Mouse (Mus musculus) CH12.LX (cell line): ENCODE results near the gene Ppp6r1. TPM values are rescaled to one million over a fixed set of nuclear protein-coding genes. Genes with fewer than 3 reads are reported as not detected.

Source experiments
- DNase-seq: peaks from one replicate; pipeline ENCODE4 v3.0.0-alpha.2; 2013; ENCODE audit errors: extremely low read depth
- H3K27ac ChIP-seq: 2 replicates; pipeline ENCODE4 v1.5.1; 2012; ENCODE audit warnings: low read depth, mild to moderate bottlenecking, control low read depth, moderate library complexity; ENCODE audit not compliant: insufficient read depth
- H3K27me3 ChIP-seq: replicated peaks from 2 replicates; pipeline ENCODE3; 2012; ENCODE audit warnings: inconsistent platforms
- H3K36me3 ChIP-seq, 2 experiments: replicated peaks in 1 of 2; 2 replicates each; pipeline versions ENCODE3 to v1.6.1; 2012; ENCODE audit warnings: inconsistent platforms in 1 of 2, low read length in 1 of 2, mild to moderate bottlenecking in 1 of 2, mixed read lengths in 1 of 2, moderate library complexity in 1 of 2; ENCODE audit not compliant: control insufficient read depth in 1 of 2, insufficient read depth in 1 of 2
- H3K4me1 ChIP-seq, 2 experiments: 2 replicates each; pipeline ENCODE4 v1.6.1; 2012; ENCODE audit warnings: inconsistent platforms in 1 of 2, moderate library complexity in 1 of 2; ENCODE audit not compliant: insufficient read depth in 2 of 2, control insufficient read depth in 1 of 2
- H3K4me2 ChIP-seq: 2 replicates; pipeline ENCODE4 v1.6.1; 2012; ENCODE audit warnings: low read depth, mild to moderate bottlenecking, control low read depth; ENCODE audit not compliant: poor library complexity, insufficient read depth, severe bottlenecking
- H3K4me3 ChIP-seq, 3 experiments: fragments of 150-350 bp in 1 of 3; sonication (generic) in 1 of 3; replicated peaks in 1 of 3; 2 replicates each; pipeline versions ENCODE3 to v1.5.1; 2011 to 2012; ENCODE audit warnings: low read depth in 2 of 3, low read length in 2 of 3, mild to moderate bottlenecking in 2 of 3, moderate library complexity in 2 of 3, control low read depth in 1 of 3, improper control_type of control experiment in 1 of 3, inconsistent platforms in 1 of 3, mixed read lengths in 1 of 3; ENCODE audit not compliant: poor library complexity in 1 of 3
- H3K79me2 ChIP-seq: replicated peaks from 2 replicates; pipeline ENCODE4 v1.6.1; 2012; ENCODE audit warnings: mild to moderate bottlenecking, moderate library complexity; ENCODE audit not compliant: control insufficient read depth, poor library complexity, insufficient read depth, severe bottlenecking; ENCODE audit errors: extremely low read depth
- H3K9ac ChIP-seq: 2 replicates; pipeline ENCODE4 v1.6.1; 2012; ENCODE audit warnings: low read depth, mild to moderate bottlenecking, control low read depth, moderate library complexity; ENCODE audit not compliant: insufficient read depth
- H3K9me3 ChIP-seq: replicated peaks from 2 replicates; pipeline ENCODE3; 2012; ENCODE audit warnings: low read length, inconsistent platforms, mixed read lengths
- CHD2 ChIP-seq: IDR thresholded peaks from 2 replicates; pipeline ENCODE4 v1.6.1; 2011; ENCODE audit warnings: low read length, improper control_type of control experiment
- CTCF ChIP-seq, 2 experiments: IDR thresholded peaks in 1 of 2; conservative IDR thresholded peaks in 1 of 2; 2 replicates each; pipeline ENCODE4 v1.5.1; 2011 to 2012; ENCODE audit warnings: low read depth in 2 of 2, low read length in 2 of 2, improper control_type of control experiment in 1 of 2, inconsistent platforms in 1 of 2, mild to moderate bottlenecking in 1 of 2, moderate library complexity in 1 of 2
- E2F4 ChIP-seq: IDR thresholded peaks from 2 replicates; pipeline ENCODE4 v1.6.1; 2011; ENCODE audit warnings: low read depth, low read length, improper control_type of control experiment; ENCODE audit not compliant: insufficient replicate concordance
- ELF1 ChIP-seq: IDR thresholded peaks from 2 replicates; pipeline ENCODE4 v1.6.1; 2014; ENCODE audit warnings: low read depth, mild to moderate bottlenecking, inconsistent platforms, low read length, improper control_type of control experiment
- GABPA ChIP-seq: IDR thresholded peaks from 2 replicates; pipeline ENCODE4 v1.6.1; 2012; ENCODE audit warnings: low read depth, low read length, improper control_type of control experiment, inconsistent platforms; ENCODE audit not compliant: insufficient replicate concordance
- MAZ ChIP-seq: IDR thresholded peaks from 2 replicates; pipeline ENCODE4 v1.6.1; 2012; ENCODE audit warnings: low read depth, mild to moderate bottlenecking, inconsistent platforms, low read length, improper control_type of control experiment, moderate library complexity
- MEF2A ChIP-seq: IDR thresholded peaks from 2 replicates; pipeline ENCODE4 v1.6.1; 2014; ENCODE audit warnings: low read depth, mild to moderate bottlenecking, inconsistent platforms, low read length, improper control_type of control experiment, borderline replicate concordance
- MYC ChIP-seq: IDR thresholded peaks from 2 replicates; pipeline ENCODE4 v1.6.1; 2011; ENCODE audit warnings: low read depth, mild to moderate bottlenecking, improper control_type of control experiment, low read length
- POLR2A ChIP-seq: IDR thresholded peaks from 2 replicates; pipeline ENCODE4 v1.6.1; 2011; ENCODE audit warnings: low read depth, mild to moderate bottlenecking, improper control_type of control experiment, low read length
- RAD21 ChIP-seq: IDR thresholded peaks from 2 replicates; pipeline ENCODE4 v1.6.1; 2011; ENCODE audit warnings: low read depth, mild to moderate bottlenecking, low read length, improper control_type of control experiment, moderate library complexity
- SMC3 ChIP-seq: IDR thresholded peaks from 2 replicates; pipeline ENCODE4 v1.6.1; 2011; ENCODE audit warnings: low read depth, low read length, improper control_type of control experiment
- UBTF ChIP-seq: IDR thresholded peaks from 2 replicates; pipeline ENCODE4 v1.6.1; 2012; ENCODE audit warnings: low read depth, mild to moderate bottlenecking, inconsistent platforms, low read length, improper control_type of control experiment, moderate library complexity
- ZC3H11A ChIP-seq: IDR thresholded peaks from 2 replicates; pipeline ENCODE4 v1.6.1; 2012; ENCODE audit warnings: low read depth, mild to moderate bottlenecking, inconsistent platforms, low read length, improper control_type of control experiment
- ZMIZ1 ChIP-seq: IDR thresholded peaks from 2 replicates; pipeline ENCODE4 v1.6.1; 2012; ENCODE audit warnings: low read depth, mild to moderate bottlenecking, inconsistent platforms, low read length, improper control_type of control experiment
- dilution Hi-C: fragments of 300-500 bp; cut with MboI; formaldehyde crosslinking; loops from 2 replicates; pipeline ENCODE4 v1.14.3; 2020; ENCODE audit warnings: low sequenced_read_pairs; ENCODE audit not compliant: extremely low pct_unique_long_range_greater_than_20kb, extremely low pct_ligation_motif_present
- in situ Hi-C: fragments of 300-500 bp; cut with MboI; formaldehyde crosslinking; loops from 3 replicates; pipeline ENCODE4 v1.14.3; 2019; ENCODE audit warnings: low sequenced_read_pairs, low pct_ligation_motif_present, low pct_unique_long_range_greater_than_20kb, mixed read lengths
- polyA plus RNA-seq: library from polyadenylated mRNA; unstranded; fragments of >175 nt; gene quantifications from 2 replicates; pipeline ENCODE4 v1.2.1, GENCODE M21; 2012; ENCODE audit warnings: low read depth; ENCODE audit not compliant: insufficient read length
- total RNA-seq, 2 experiments: library from RNA; depleted of rRNA; stranded (reverse); fragments of 300-350 nt in 1 of 2; fragments of >200 nt in 1 of 2; gene quantifications; 2 replicates each; pipeline ENCODE4 v1.2.3; 2012 to 2014

Ppp6r1 gene
- total and polyA plus RNA-seq, 3 experiments = 59.2 to 118 (median 85.6) TPM

- in situ Hi-C loops = loop anchor here (10.0 kb wide), 2 partner anchors 61 to 159 kb away; partner anchors contain the start of genes Il11, Tmem190 and Tmem238
- Histone ChIP-seq H3K4me2 (no peak overlapping the region), H3K36me3 (peaks cover 29 to 48% of the 10 kb centered on the region in 2 experiments), H3K4me3 (no peak overlapping the region), H3K9ac (no peak overlapping the region), H3K79me2 (no peaks in the 10 kb centered on the region), H3K27me3 (no peaks in the 10 kb centered on the region), H3K27ac (no peak overlapping the region), H3K9me3 (no peaks in the 10 kb centered on the region), H3K4me1 (peaks cover 0 to 3% of the 10 kb centered on the region in 2 experiments; a peak in 1 of 4 replicates)
- TF ChIP-seq MAZ (no peak), POLR2A (0 out of 2 replicates have a peak, but pooled peaks have one; percentile 8)
- dilution Hi-C loops = no loop called here
- no peak for DNase-seq
Observed at GRCm38 (mm10) chr7:4625928-4626327, 32.9 kb downstream of the Ppp6r1 start.

GRCm38 (mm10) chr7:4624343-4624742 lies 34.5 kb downstream of the Ppp6r1 start:
- in situ Hi-C loops = loop anchor here (10.0 kb wide), 2 partner anchors 60 to 160 kb away; partner anchors contain the start of genes Il11, Tmem190 and Tmem238
- Histone ChIP-seq H3K27me3 (no peaks in the 10 kb centered on the region), H3K9ac (no peak overlapping the region), H3K4me1 (peaks cover 0 to 3% of the 10 kb centered on the region in 2 experiments; a peak in 1 of 4 replicates), H3K79me2 (no peaks in the 10 kb centered on the region), H3K36me3 (peaks cover 16 to 33% of the 10 kb centered on the region in 2 experiments), H3K27ac (no peak overlapping the region), H3K4me3 (no peak overlapping the region), H3K4me2 (no peak overlapping the region), H3K9me3 (no peaks in the 10 kb centered on the region)
- peak; percentile 29 for DNase-seq
- dilution Hi-C loops = no loop called here
- TF ChIP-seq GABPA = no peak
- TF ChIP-seq CTCF (conservative IDR thresholded peaks at IDR 0.05 in 1 of 2, IDR thresholded peaks at IDR 0.05 in 1 of 2; ENCODE audit: low read depth in 2 of 2, low read length in 2 of 2) = peak in 1 of 2 experiments; percentile 54; a peak in 2 of 4 replicates
- peak; percentile 31; the same call in 1 of the 2 replicates for TF ChIP-seq RAD21
- TF ChIP-seq SMC3 = peak; percentile 39

GRCm38 (mm10) chr7:4623544-4624189 lies 35.2 kb downstream of the Ppp6r1 start:
- H3K27me3 ChIP-seq = no peaks in the 10 kb centered on the region
- H3K4me2 ChIP-seq = no peak overlapping the region
- H3K9me3 ChIP-seq = no peaks in the 10 kb centered on the region
- no peak overlapping the region for H3K27ac ChIP-seq
- H3K79me2 ChIP-seq = no peaks in the 10 kb centered on the region
- 0 out of 2 replicates have a peak, but pooled peaks have one; percentile 17 for TF ChIP-seq ELF1
- TF ChIP-seq SMC3 = peak; percentile 66
- TF ChIP-seq RAD21 = peak; percentile 62
- no peak for TF ChIP-seq MEF2A
- no peak for TF ChIP-seq ZC3H11A
- TF ChIP-seq CTCF (conservative IDR thresholded peaks at IDR 0.05 in 1 of 2, IDR thresholded peaks at IDR 0.05 in 1 of 2; ENCODE audit: low read depth in 2 of 2, low read length in 2 of 2) = peak in 1 of 2 experiments; percentile 74; a peak in 2 of 4 replicates
- 0 out of 2 replicates have a peak, but pooled peaks have one; percentile 17 for TF ChIP-seq MYC
- no peak for TF ChIP-seq CHD2
- no peak for TF ChIP-seq UBTF
- TF ChIP-seq ZMIZ1 = no peak
- TF ChIP-seq E2F4 = no peak
- in situ Hi-C loops (loop anchor here (10.0 kb wide), 2 partner anchors 59 to 161 kb away; partner anchors contain the start of genes Il11, Tmem190 and Tmem238), dilution Hi-C loops (no loop called here)
- peak; percentile 48 for DNase-seq
- H3K9ac ChIP-seq = no peak overlapping the region
- no peak overlapping the region for H3K4me3 ChIP-seq
- H3K4me1 ChIP-seq = peaks cover 0 to 3% of the 10 kb centered on the region in 2 experiments; a peak in 1 of 4 replicates
- H3K36me3 ChIP-seq = peaks cover 9 to 27% of the 10 kb centered on the region in 2 experiments
